Mouse (Mus musculus) thymus, adult 2 months (tissue): ENCODE measurements at regions not wholly inside any gene's neighbourhood (a gene's known extent, or its start where the extent isn't known, plus 50 kb on each side); places are given as distances from the start of the nearest gene placed in this dataset.

ENCODE experiments used
- DNase-seq: peaks from one replicate; pipeline ENCODE4 v3.0.0; 2021
- H3K27ac ChIP-seq: fragments of 200-500 bp; 2 replicates; pipeline ENCODE4 v1.5.1; 2012; ENCODE audit warnings: low read length, control low read depth; ENCODE audit not compliant: control insufficient read depth, insufficient read depth
- H3K27me3 ChIP-seq: fragments of 200-500 bp; 2 replicates; pipeline ENCODE4 v1.6.1; 2012; ENCODE audit warnings: mild to moderate bottlenecking, low read length, moderate library complexity, mixed read lengths; ENCODE audit not compliant: control insufficient read depth, insufficient read depth
- H3K36me3 ChIP-seq: fragments of 200-500 bp; 2 replicates; pipeline ENCODE4 v1.6.1; 2012; ENCODE audit warnings: mild to moderate bottlenecking, low read length, moderate library complexity; ENCODE audit not compliant: control insufficient read depth, insufficient read depth
- H3K4me1 ChIP-seq: fragments of 200-500 bp; replicated peaks from 2 replicates; pipeline ENCODE4 v1.6.1; 2012; ENCODE audit warnings: low read length; ENCODE audit not compliant: control insufficient read depth, insufficient read depth
- H3K4me3 ChIP-seq: fragments of 200-500 bp; 2 replicates; pipeline ENCODE4 v1.5.1; 2012; ENCODE audit warnings: mild to moderate bottlenecking, low read length, control low read depth, moderate library complexity; ENCODE audit not compliant: control insufficient read depth, insufficient read depth
- CTCF ChIP-seq: fragments of 200-500 bp; IDR thresholded peaks from 2 replicates; pipeline ENCODE4 v1.5.1; 2012; ENCODE audit warnings: mild to moderate bottlenecking, control low read depth, low read length, moderate library complexity, borderline replicate concordance; ENCODE audit not compliant: control insufficient read depth, poor library complexity, insufficient read depth; ENCODE audit errors: extremely low read depth
- POLR2A ChIP-seq: fragments of 200-500 bp; IDR thresholded peaks from 2 replicates; pipeline ENCODE4 v1.6.1; 2012; ENCODE audit warnings: mild to moderate bottlenecking, low read length, control low read depth, moderate library complexity; ENCODE audit not compliant: control insufficient read depth, poor library complexity, insufficient read depth; ENCODE audit errors: extremely low read depth
- WGBS: fragments of 180-500 bp; shearing (Covaris S2); methylation state at CpG from one replicate; pipeline ENCODE4 v1.1.7; 2018; 5-methylcytosine and 5-hydroxymethylcytosine counted together

DNA sequence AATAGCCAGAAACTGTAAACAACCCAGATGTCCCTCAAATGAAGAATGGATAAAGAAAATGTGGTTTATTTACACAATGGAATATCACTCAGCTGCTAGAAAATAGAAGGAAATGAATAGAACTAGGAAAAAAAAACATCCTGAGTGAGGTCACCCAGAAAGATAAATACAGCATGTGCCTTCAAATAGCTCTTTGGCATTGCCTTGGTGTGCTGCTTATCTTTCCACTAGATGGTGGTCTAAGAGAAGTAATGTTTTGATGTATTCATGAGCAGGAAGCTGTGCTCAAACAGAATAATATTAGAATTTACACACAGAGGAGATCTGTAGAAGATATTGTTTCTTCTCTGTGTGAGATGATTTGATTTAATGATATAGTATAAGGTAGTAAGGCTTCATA lies 78.8 kb downstream of the Zfp619 start:
- no peaks in the 10 kb centered on the region for H3K27me3 ChIP-seq
- H3K4me3 ChIP-seq = no peak overlapping the region
- no peak overlapping the region for H3K27ac ChIP-seq
- TF ChIP-seq CTCF = no peak
- TF ChIP-seq POLR2A = no peak
- H3K4me1 ChIP-seq = no peaks in the 10 kb centered on the region
- no peaks in the 10 kb centered on the region for H3K36me3 ChIP-seq
- DNase-seq = no peak

DNA sequence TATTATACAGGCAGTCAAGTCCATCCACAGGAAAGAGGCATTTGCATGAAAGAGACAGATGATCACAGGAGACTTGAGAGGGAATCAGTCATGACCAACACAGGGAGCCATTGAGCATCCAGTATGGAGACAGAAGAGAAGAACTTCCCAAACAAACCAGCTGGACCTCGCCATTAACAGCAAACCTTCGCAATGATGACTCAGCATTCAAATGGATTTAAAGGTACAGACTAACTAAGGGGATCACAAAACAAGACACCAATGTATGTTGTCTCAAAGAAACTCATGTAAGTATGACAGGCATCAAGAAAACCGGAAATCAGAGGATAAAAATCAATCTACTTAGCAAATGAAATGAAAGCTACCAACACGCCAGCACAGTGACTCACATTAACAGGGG lies 96.2 kb downstream of the Zfp619 start:
- TF ChIP-seq CTCF (no peak), POLR2A (no peak)
- Histone ChIP-seq H3K36me3 (no peaks in the 10 kb centered on the region), H3K4me3 (no peak overlapping the region), H3K27ac (no peak overlapping the region), H3K27me3 (no peaks in the 10 kb centered on the region), H3K4me1 (no peaks in the 10 kb centered on the region)
- 92% methylated on average over 4 of the region's 4 CpGs for WGBS
- DNase-seq = no peak

DNA sequence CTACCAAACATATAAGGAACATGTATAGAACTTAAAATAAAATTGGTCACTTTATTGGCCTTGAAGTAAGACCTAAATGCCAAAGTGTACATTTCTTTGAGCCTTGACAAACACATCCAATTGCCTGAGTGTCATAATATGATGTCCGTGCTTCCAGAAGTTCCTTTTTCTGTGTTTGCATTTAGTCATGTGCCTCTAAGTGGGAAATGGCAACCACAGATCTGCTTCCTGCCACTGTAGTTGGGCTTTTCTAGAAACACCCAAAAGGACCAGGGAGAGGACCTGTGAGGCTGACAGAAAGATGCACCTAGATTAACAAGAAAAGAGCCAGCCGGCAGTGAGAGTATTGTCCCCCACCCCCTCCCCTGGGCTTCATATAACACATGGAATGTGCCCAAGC lies 97.5 kb downstream of the Zfp619 start:
- TF ChIP-seq CTCF = no peak
- H3K4me3 ChIP-seq = no peak overlapping the region
- 16% methylated on average over 2 of the region's 2 CpGs for WGBS
- no peaks in the 10 kb centered on the region for H3K27me3 ChIP-seq
- DNase-seq = no peak
- H3K27ac ChIP-seq = no peak overlapping the region
- H3K4me1 ChIP-seq = no peaks in the 10 kb centered on the region
- no peaks in the 10 kb centered on the region for H3K36me3 ChIP-seq

DNA sequence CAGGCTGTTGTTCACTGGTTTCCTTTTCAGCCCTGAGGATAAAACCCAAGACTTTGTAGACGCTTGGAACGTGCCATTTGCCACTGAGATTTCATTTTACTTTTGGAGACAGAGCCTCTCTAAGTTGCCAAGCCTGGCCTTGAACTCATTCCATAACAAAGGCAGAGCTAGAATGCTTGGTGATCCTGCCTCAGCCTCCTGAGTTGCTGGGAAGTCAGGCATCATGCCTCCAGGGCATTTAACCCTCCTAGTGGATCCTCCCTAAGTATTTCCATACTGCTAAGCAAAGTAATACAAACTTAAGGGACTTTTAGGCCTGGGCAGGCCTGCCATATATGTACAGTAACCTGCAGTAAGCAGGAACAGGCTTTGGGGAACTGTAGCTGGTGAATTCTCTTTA lies 104.2 kb downstream of the Zfp619 start:
- Histone ChIP-seq H3K4me1 (no peaks in the 10 kb centered on the region), H3K36me3 (no peaks in the 10 kb centered on the region), H3K27ac (no peak overlapping the region), H3K4me3 (no peak overlapping the region), H3K27me3 (no peaks in the 10 kb centered on the region)
- 96% methylated on average over 2 of the region's 2 CpGs for WGBS
- no peak for DNase-seq
- TF ChIP-seq CTCF = no peak
- no peak for TF ChIP-seq POLR2A

DNA sequence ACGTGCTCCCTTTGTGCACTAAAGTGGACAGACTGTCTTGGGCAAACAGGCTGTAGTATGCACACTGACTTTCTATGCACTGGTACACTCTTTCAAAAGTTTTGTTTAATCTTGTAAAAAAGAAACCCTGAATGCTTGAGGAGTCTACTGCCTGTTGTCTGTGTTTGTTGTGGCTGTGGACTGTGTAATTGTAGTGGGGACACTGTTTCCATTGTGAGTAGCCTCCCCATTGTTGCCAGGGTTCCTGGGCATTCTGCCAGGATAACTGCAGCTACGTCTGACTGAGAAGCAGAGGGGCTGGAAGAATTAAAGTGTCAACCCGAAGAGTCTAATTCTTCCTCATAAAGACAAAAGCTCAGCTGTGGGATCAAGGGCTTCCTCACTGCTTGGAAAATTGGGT lies 115.3 kb downstream of the Zfp619 start:
- H3K27me3 ChIP-seq = no peaks in the 10 kb centered on the region
- no peak overlapping the region for H3K4me3 ChIP-seq
- 23% methylated on average over 3 of the region's 3 CpGs for WGBS
- DNase-seq = no peak
- no peaks in the 10 kb centered on the region for H3K4me1 ChIP-seq
- TF ChIP-seq CTCF = no peak
- TF ChIP-seq POLR2A = no peak
- H3K36me3 ChIP-seq = no peaks in the 10 kb centered on the region
- H3K27ac ChIP-seq = no peak overlapping the region

DNA sequence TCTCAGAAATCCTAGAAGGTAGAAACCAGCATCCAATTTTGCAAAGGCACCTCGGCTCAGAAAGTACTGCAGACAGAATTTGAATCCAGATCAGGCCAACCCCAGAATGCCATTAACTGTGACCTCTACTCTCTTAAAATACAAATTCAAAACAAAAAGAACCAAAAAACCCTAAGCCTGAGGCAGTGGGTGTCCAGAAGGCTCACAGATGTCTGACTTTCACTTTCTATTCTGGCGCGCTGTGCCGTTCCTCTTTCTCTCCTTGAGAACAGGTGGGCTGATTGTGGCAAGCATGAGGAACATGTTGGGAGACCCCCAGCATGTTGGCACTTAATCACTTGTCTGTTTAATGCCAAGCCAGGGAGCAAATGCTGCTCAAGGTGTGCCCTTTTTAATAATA lies 124.8 kb downstream of the Zfp619 start:
- no peak overlapping the region for H3K27ac ChIP-seq
- no peaks in the 10 kb centered on the region for H3K36me3 ChIP-seq
- H3K4me1 ChIP-seq = no peaks in the 10 kb centered on the region
- no peak for DNase-seq
- 27% methylated on average over 4 of the region's 4 CpGs for WGBS
- 0 out of 2 replicates have a peak overlapping the region, but pooled peaks have one; percentile 12 for H3K4me3 ChIP-seq
- no peaks in the 10 kb centered on the region for H3K27me3 ChIP-seq
- TF ChIP-seq POLR2A = no peak
- TF ChIP-seq CTCF = no peak

DNA sequence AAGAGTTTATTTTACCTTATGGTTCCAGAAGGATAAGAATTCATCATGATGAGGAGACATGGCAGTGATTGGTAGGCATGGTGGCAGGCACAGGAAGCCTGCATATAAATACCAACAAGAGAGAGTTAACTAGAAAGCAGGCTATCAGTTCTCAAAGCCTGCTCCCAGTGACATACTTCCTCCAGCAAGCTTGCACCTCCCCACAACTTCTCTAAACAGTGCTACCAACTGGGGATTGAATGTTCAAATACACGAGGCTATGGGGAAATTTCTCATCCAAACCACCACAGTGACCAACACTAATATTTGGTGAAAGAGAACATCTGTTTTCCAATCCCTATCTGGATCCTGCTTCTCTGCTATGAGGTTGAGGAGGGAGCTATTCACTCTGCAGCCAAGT lies 125.8 kb downstream of the Zfp619 start:
- H3K4me1 ChIP-seq = no peaks in the 10 kb centered on the region
- H3K27me3 ChIP-seq = no peaks in the 10 kb centered on the region
- WGBS = 8% methylated on average over 1 of the region's 1 CpGs
- no peak for TF ChIP-seq POLR2A
- no peak for TF ChIP-seq CTCF
- no peak for DNase-seq
- no peak overlapping the region for H3K4me3 ChIP-seq
- H3K27ac ChIP-seq = no peak overlapping the region
- no peaks in the 10 kb centered on the region for H3K36me3 ChIP-seq

DNA sequence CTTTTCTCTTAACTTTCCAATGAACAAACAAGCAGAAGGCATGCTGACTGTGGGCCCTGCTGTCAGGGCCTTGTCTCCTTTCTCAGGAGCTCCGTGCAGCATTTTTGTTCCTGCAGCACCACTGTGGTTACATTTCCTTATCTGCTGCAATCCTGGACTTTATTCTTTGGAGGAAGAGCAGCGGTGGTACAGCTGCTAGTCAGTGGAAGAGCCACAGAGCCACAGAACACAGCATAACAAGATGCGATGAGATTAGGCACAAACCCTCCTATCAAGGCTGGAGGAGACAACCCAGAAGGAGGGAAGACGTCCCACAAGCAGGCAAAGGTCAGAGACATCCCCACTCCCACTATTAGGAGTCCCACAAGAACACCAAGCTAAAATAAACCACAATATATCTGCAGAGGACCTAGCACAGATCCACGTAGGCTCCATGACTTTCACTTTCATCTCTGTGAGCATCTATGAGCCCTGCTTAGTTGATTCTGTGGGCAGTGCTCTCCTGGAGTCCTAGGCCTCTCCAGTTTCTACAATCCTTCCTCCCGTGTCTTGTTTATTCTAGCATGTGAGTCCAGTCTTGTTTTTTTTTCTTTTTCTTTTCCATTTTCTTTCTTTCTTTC lies 133.0 kb downstream of the Zfp619 start:
- Histone ChIP-seq H3K27ac (no peak overlapping the region), H3K4me1 (0 out of 2 replicates have a peak, but pooled peaks cover 3% of the 10 kb centered on the region), H3K36me3 (no peaks in the 10 kb centered on the region), H3K4me3 (no peak overlapping the region), H3K27me3 (no peaks in the 10 kb centered on the region)
- WGBS = 39% methylated on average over 6 of the region's 6 CpGs
- DNase-seq = no peak
- no peak for TF ChIP-seq CTCF
- TF ChIP-seq POLR2A = no peak
